Mouse (Mus musculus): ENCODE measurements around the gene Gm10203.
A peak's percentile ranks its signal among the peaks of the same experiment; 100 is the strongest.
"Not testable (repeated sequence)": the region's sequence is repeated elsewhere in the genome, so short reads cannot be mapped to it uniquely, and the experiment has no call there.

Gm10203 gene

GRCm38 (mm10) chr6:149129870-149130269 lies at the start of gene Gm10203:
TSS of gene Gm10203 (plus strand) at chr6:149130170.
- not testable (repeated sequence) for DNase-seq

GRCm38 (mm10) chr6:149092406-149092805 lies 37.6 kb upstream of the Gm10203 start:
- DNase-seq: no peak

GRCm38 (mm10) chr6:149093465-149093864 lies 36.5 kb upstream of the Gm10203 start:
- no peak for DNase-seq

- DNase-seq: no peak
Observed at GRCm38 (mm10) chr6:149094555-149094954, 35.4 kb upstream of the Gm10203 start.

- no peak for DNase-seq
Observed at GRCm38 (mm10) chr6:149095389-149095788, 34.6 kb upstream of the Gm10203 start.

GRCm38 (mm10) chr6:149096233-149096632 lies 33.7 kb upstream of the Gm10203 start:
- DNase-seq: no peak

GRCm38 (mm10) chr6:149097276-149097675 lies 32.7 kb upstream of the Gm10203 start:
- no peak for DNase-seq

GRCm38 (mm10) chr6:149098993-149099392 lies 31.0 kb upstream of the Gm10203 start:
- no peak for DNase-seq

- DNase-seq: peak; percentile 33
Observed at GRCm38 (mm10) chr6:149100174-149101075, 29.5 kb upstream of the Gm10203 start.

GRCm38 (mm10) chr6:149101076-149101942 lies 28.7 kb upstream of the Gm10203 start, which contains the start of gene Dennd5b:
TSS of gene Dennd5b (minus strand) at chr6:149101680.
- peak; percentile 66 for DNase-seq

GRCm38 (mm10) chr6:149101943-149102243 lies 28.1 kb upstream of the Gm10203 start:
- no peak for DNase-seq

GRCm38 (mm10) chr6:149103451-149103850 lies 26.5 kb upstream of the Gm10203 start:
- no peak for DNase-seq

- no peak for DNase-seq
Observed at GRCm38 (mm10) chr6:149107615-149108014, 22.4 kb upstream of the Gm10203 start.

GRCm38 (mm10) chr6:149108909-149109308 lies 21.1 kb upstream of the Gm10203 start:
- no peak for DNase-seq

GRCm38 (mm10) chr6:149116992-149117391 lies 13.0 kb upstream of the Gm10203 start:
- DNase-seq: no peak

GRCm38 (mm10) chr6:149118935-149119334 lies 11.0 kb upstream of the Gm10203 start:
- no peak for DNase-seq

- peak; percentile 30 for DNase-seq
Observed at GRCm38 (mm10) chr6:149119853-149120252, 10.1 kb upstream of the Gm10203 start.

- DNase-seq: no peak
Observed at GRCm38 (mm10) chr6:149123042-149123441, 6.9 kb upstream of the Gm10203 start.

GRCm38 (mm10) chr6:149126675-149127074 lies 3.3 kb upstream of the Gm10203 start:
- DNase-seq: peak; percentile 69

- DNase-seq: no peak
Observed at GRCm38 (mm10) chr6:149131111-149131510, 1.1 kb downstream of the Gm10203 start.

- DNase-seq: peak; percentile 58
Observed at GRCm38 (mm10) chr6:149132311-149133077, 2.5 kb downstream of the Gm10203 start.

- DNase-seq: no peak
Observed at GRCm38 (mm10) chr6:149134391-149135150, 4.6 kb downstream of the Gm10203 start.

Measured in thymus, postnatal 4 days (tissue).